Mouse (Mus musculus): ENCODE data around the gene Gm20834. TPM values are rescaled to one million over a fixed set of nuclear protein-coding genes. Genes with fewer than 3 reads are reported as not detected.
"Not testable (repeated sequence)": the region's sequence is repeated elsewhere in the genome, so short reads cannot be mapped to it uniquely, and the experiment has no call there.

Gm20834 gene
- not detected in 2 replicates for polyA plus RNA-seq (2015; fragmentation: Nextera tagmentation; extraction: Ambion mirVana)

DNA sequence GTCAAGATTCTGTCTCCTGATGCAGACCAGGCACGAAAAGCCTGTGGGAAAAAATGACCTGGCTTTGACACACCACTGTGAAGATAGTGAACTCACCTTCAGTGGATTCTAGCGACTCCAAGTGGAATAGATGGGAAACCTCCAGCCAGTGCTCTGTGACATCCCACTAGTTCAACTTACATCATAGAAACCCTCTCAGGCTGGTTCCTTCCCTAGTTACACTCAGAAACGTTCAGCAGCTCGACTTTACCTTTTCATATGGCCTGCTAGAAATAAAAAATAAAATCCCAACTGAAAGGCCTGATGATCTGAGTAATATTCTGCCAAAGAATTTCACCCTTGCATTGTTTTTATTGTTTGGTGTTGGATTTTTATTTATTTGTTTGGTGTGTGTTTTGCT, at the start of gene Gm20834:
TSS of gene Gm20834 (minus strand) at position 101 of the 400 bp plus-strand sequence.
- H3K4me2 ChIP-seq (replicated peaks; ENCODE audit: low read depth, low read length); H3K4me3 ChIP-seq (ENCODE audit: low read length); H3K36me3 ChIP-seq (ENCODE audit: insufficient read depth, low read length); H3K27ac ChIP-seq (ENCODE audit: low read length); H3K27me3 ChIP-seq (ENCODE audit: insufficient read depth, low read length); H3K4me1 ChIP-seq (ENCODE audit: insufficient read depth, low read length); ATAC-seq (ENCODE audit: low FRiP score, low TSS enrichment); H3K9ac ChIP-seq (replicated peaks; ENCODE audit: low read length); H3K9me3 ChIP-seq (ENCODE audit: low read length): not testable (repeated sequence)
- 42% methylated on average over 3 of the region's 4 CpGs for WGBS

Other genes with a start within 250 kb of the Gm20834 start
- gene Gm21310, start 177.4 kb downstream of the Gm20834 start, polyA plus RNA-seq (2015; fragmentation: Nextera tagmentation; extraction: Ambion mirVana): not detected in 2 replicates
- gene Gm28510, start 88.1 kb upstream of the Gm20834 start, polyA plus RNA-seq (2015; fragmentation: Nextera tagmentation; extraction: Ambion mirVana): not detected in 2 replicates
- not detected in 2 replicates for gene Gm20737, start 211.5 kb upstream of the Gm20834 start, polyA plus RNA-seq (2015; fragmentation: Nextera tagmentation; extraction: Ambion mirVana)
- not detected in 2 replicates for gene Gm21775, start 228.9 kb upstream of the Gm20834 start, polyA plus RNA-seq (2015; fragmentation: Nextera tagmentation; extraction: Ambion mirVana)

Measured in kidney, embryonic 16.5 days (tissue).